Mouse (Mus musculus) lung, postnatal 10 days (tissue): Measurements from ENCODE around the gene Sema6d.
A peak's percentile ranks its signal among the peaks of the same experiment; 100 is the strongest.

Source experiments
- DNase-seq: peaks from one replicate; pipeline ENCODE4 v3.0.0; 2021

Sema6d gene

DNA sequence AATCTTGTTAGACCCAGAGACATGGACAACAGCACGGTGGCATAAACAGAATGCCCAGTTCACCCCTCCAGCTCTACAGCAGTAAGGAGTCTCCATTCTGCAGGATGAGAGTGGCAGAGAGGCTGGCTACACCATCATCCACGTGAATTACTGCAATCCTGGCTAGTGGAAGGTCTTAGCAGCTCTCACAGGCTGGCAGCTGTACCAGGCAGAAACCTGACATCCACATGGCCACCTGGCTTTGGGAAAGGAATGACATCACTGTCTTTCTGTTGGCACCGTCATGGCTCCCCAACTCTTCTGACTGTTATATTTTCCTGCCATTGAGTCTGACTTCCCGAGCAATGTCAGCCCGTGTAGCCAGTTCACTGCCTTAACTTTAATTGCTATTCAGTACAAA is 474.0 kb downstream of the Sema6d start:
- no peak for DNase-seq

DNA sequence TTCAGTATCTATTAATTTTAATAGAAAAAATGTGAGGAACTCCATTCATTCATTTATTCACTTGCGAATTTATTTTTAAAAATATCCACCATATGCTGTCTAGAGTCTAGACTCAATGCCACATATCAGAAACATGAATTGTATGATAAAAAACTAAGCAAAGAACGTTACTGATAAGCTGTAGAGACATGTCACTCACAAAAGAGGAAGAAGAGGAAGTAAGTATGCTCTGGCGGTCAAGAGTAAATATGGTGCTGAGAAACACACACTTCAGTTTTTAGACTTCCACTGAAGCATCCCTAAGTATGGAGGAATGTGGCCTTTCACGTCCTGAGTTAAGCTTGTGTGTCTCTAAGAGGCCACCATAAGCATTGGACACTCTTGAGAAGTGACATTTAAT is 484.0 kb downstream of the Sema6d start:
- no peak for DNase-seq

DNA sequence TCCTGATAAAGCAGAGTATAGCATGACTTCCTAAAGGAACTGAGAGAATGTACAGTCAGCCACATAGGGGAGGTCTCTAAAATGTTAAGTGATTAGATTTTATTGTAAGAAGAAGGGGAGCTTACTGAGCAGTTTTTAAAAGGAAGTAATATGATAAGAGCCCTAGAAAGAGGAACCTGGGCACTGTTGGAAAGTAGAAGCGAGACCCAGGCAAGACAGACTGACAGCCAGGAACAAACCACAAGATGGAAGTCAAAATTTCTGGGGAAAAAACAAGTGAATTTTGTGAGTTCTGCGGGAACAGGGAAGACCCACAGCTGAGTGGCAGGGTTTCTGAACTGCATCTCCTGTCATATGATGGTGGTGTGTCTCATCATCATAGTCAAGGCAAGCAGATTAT is 486.3 kb downstream of the Sema6d start:
- no peak for DNase-seq

DNA sequence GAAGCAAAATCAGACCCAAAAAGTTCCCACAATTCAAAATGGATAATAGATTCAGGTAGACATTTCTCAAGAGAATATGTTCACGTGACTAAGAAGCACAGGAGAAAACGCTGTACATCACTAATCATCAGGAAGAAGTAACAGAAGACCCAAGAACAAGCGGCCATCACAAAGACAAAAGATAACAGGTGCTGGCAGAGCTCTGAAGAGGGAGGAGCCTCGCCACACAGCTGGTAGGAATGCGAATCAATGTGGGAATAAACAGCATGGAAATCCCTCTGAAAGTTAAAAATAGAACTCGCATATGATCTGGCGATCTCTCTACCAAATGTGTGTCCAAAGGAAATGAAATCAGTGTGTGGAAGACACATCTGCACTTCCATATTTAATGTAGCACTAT is 493.8 kb downstream of the Sema6d start:
- DNase-seq = no peak

DNA sequence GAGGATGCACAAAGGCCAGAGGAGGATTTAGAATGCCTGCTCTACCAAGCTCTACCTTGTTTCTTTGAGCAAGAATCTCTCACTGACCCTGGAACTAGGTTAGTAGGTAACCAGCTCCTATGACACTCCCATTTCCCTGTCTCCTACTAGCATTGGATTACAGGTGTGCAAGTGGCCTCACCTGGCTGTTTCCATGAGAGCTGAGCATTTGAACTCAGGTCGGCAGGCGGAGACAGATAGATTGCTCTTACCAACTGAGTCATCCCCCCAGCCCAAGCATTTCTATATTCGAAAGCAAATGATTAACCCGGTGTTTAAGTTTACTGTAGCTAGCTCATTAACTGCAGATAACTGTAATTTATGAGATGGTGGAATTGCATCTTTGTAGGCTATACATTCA is 503.0 kb downstream of the Sema6d start:
- no peak for DNase-seq

DNA sequence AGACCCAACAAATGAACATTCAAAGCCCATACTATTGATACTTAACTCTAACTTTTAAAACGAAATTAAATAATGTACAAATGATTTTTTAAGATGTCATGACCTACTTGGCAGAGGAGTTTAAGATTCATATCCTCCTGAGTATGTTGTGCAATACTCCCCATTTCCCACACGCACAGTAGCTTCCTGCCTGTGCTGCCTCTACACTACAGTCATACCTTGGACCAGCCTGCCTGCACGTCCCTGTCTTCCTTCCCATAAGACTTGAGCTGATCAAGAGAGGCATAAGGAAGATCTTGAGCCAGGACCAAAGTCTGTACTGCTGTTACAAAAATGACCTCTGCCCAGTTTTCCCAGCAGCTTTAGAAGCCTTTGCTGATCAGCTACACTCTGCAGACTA is 509.2 kb downstream of the Sema6d start:
- DNase-seq = no peak

DNA sequence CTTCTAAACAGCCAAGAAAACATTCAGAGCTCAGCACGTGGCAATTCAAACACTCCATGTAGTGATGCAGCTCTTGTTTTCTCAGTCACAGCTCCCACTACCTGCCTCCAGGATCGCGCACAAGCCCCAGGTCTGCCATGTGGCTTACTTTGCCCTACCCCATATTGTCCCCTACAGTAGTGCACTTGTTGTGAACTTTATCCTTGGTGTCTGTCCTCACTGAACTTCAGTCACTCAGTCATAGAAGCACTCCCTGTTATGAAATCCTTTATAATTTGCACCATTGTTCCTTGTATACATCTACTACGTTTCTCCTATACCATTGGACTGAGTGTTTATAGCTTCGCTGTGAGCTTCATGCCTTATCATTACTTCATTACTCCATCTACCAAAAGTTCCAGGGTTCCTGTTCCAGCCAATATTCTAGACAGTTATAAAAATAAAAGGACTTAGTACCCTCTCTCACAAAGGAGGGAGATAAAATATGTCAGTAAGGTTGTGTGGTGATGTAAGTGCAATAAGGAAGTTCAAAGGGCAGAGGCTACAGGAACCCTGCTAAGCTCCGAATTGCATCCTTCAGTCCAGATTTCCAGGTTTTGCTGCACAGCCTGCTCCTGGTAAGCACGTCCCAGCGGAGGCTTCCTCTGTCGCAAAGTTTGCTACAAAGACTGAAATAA is 512.1 kb downstream of the Sema6d start:
- no peak for DNase-seq

DNA sequence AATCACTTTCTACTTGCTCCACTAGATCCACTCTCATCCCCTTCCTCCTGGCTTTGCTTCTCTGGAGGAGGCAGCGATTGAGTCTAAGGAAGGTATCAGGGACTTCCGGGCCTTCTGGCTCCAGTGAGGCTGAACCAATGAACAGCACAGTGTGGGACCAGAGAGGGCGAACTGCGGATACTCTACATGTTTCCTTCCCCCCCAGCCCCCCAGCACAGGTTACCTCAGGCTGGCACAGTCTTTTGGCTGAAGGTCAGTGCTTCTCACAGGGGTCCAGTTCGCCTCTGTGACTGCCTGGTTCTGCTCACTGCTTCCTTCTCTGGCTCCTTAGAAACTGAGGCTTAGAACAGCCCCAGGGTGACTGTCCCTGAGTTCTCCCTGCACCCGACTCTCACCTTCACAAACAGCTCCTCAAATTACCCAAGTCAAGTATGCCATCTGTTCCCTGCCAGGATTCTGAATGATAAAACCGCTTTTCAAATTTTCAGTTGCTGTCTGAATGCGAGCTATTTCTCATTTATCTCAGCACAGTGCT is 512.7 kb downstream of the Sema6d start:
- DNase-seq = no peak

DNA sequence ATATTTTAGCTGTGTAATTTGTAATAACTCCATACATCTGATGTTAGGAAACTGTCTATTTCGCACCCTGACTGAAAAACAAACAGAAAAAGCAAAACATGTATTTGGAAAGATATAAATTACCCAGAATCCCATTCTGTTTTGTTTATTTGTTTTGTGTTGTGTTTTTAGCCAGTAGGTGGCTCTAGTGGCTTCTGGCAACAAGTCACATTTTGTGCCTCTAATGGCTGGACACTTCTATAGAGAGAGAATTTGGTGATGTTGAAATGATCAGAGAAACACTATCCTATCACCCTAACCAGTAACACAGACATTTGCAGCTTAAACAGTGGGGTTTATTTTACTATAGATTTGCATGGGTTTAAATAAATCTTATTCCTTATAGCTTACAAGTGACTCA is 515.6 kb downstream of the Sema6d start:
- no peak for DNase-seq

DNA sequence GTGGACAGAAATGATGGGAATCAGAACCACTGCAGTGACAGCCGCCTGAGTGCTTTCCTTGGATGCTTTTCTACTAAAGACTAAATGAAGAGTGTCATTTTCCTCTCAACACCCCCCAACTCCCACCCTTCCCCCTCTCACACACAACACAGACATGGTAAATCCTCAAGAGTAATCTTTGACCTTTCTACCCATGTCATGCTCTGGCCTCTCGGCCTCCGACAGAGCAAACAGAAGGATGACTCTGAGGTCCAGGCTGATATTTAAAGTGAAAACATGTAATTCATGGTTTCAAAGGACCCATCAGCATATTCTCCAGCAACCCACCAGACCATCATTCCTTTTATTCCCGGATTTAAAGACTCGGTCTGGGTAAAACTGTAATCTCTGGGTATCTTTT is 518.2 kb downstream of the Sema6d start:
- DNase-seq = no peak

DNA sequence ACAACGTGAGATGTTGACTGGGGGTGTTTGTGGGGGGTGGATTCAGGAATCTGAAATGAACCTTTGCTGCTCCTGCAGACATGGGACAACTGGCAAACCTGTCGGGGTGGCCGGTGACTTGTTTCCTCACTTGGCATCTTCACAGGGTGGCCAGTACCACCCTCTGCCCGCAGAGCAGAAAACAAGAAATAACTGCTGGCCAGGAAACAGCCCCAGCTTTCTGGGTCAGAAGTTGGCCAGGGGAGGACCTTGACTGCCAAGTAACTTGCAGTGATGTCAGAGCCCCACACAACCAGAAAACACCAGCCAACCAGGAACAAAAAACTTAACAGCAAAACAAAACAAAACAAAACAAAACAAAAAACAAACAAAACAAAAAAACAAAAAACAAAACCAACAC is 518.8 kb downstream of the Sema6d start:
- DNase-seq = peak; percentile 49

DNA sequence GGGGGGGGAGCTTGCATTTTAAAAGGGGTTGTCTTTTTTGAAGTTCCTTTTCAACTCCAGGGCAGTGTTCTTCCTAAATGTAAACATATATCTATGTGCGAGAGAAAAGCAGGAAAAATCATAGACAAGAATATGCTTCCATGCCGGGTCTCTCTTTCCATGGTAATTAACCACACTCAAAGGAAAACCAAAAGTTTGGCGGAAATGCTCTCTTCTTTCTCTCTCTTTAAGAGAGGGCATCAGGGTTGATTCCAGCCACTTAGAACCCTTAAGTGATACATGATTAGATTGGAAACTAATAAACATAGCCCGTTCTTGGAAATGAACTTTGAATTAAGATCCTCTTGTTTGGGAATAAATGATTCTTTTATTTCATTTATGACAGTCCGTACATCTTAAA is 519.2 kb downstream of the Sema6d start:
- no peak for DNase-seq

DNA sequence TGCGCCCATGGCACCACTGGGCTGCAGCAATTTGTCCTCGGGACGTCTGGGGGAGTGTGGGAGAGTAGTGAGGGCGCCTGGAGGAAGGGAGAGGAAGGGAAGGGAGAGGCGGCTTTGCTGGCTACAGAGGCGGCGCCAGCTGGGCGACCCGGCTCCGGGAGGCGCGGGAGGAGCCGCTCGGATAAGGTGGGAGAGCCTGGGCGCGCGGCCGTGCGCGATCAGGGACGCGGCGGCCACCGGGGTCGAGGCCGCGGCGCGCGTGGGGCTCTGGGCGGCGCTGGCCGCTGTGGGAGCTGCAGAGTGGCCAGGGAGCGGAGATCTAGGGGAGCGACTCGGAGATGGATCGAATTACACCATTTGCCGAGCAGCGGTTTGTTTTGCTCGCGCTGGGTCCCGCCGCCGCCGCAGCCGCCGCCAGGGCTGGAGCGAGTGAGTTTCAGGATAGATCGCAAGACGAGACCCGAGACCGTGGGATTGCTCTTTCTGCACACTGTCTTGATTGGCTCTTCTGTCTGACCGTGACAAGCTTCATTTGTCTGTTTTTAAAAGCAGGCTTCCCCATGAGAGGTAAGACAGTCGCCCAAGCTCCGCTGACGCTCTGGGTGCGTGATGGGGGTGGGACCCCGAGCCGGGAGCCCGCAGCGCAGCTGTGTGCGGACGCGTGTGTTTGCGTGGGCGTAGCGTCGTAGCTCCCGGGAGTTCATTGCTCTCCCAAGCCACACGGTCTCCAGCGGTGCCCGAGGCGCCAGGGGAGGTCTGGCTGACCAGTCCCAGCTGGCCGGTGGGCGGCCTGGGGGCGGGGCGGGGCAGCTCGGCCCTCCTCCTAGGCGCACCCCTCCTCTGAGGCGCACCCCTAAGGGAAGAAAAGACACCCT is 520.2 kb downstream of the Sema6d start:
- peak; percentile 94 for DNase-seq

DNA sequence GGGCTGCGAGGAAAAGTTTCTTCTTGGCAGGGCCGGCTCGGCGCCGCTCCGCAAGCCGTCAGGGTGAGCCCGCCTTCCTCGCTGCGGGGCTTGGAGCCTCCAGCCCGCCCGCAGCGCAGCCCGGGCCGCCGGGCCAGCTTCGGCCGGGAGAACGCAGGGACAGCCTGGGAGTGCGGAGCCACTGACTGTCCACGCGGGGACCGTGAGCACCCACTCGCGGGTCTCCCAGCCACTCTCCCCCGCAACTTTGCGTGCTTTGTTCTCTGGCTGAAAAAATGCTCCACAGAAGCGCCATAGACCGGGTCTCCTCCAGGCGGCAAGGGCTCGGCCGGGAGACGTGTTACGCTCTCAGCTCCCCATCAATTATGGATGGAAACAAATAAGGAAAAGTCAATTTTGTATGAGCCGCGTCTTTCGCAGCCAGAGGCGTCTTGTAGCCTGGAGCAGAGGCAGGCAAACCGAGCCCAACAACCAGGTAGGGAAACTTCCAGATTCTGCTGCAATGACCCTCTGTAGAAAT is 520.9 kb downstream of the Sema6d start:
- DNase-seq = no peak

DNA sequence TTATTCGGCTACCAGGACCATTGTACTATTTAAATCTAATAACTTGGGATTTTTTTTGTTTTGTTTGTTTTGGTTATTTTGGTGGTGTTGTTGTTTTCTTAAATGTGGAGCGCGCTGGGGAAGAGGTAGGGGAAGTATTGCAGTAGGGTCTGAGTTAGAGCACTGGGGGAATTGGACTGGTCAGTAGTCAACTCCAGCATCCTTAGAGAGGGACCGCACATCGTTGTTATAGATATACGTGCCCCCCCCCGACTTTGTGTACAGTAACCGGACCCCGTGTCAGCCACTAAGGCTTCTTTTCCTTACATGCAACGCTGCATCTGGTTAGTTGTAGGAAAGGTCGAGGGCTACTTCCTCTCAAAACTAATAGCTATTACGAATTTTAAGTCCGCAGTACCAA is 521.5 kb downstream of the Sema6d start:
- no peak for DNase-seq

DNA sequence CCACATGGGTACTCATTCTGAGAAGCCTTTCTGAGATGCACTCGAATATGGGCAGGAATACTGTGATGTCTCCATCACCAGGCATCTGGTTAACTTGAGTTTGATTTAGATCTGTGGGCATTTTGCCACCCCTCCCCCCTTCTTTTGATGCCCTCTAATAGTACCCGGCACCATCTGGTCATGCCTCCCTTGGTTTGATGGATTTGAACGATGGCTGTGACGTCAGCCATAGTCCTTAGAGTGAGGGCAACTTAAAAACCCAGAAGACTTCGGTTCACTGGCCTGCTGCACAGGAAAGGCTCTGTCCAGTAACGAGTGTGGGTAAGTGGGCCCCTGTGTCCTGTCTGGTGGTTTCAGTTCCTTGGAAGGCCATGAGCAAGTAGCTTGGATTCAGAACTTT is 522.5 kb downstream of the Sema6d start:
- peak; percentile 40 for DNase-seq

DNA sequence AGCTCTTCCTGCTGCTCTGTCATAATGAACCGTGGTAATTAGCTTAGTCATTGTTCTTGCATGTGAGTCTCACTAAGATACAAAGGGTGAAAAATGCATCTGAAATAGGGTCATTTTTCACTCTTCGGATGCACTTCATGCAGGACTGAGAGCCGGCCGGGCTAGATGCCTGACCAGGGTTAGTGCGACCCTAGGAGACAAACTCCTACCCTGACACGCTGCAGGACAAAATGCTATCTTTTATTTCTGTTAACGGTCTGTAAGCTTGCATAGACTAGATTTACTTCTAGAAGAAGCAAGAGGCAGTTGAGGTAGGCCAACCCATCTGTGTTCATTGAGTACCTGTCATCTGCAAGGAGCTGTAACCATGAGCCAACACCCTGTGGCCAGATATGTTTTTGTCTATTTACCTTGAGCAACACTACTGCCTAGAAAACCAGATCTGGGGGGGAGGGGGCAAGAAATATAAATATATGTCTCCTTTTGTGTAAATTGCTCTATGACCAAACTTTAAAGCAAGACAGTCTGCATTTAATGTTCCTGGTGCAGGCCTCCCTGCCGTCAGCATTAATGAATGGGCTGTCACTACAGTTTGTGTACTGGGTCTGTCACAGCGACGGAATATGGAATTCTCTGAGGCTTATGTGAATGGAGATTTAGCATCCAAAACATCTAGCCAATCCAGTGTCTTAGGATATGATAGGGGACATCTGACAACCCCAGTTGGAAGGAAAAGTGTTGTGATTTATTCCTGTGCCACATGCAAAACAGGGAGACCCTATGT is 523.1 kb downstream of the Sema6d start:
- DNase-seq = no peak

DNA sequence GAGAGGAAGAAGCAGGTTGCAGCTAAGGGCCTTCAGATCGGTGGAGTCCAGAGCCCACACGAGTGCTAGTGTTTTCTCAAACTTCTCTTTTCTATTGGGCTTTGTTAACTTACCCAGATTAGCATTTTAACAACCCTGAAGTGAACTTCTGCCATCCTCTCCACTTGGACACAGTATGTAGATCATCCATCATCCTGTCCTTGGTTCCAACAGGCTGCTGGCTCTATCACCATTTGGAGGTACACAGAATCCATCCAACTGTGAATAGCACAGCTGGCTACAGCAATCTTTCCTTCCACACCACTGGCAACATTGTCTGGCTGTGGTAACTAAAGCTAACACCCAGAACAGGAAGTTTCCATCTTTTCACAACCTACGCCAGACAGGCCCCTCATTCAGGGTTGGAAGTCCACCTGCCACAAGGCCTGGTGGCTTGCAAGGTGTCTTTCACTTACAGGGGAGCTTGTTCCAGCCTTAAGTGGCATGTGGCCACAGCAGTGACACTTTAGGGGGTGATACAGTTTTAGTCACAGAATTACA is 524.0 kb downstream of the Sema6d start:
- no peak for DNase-seq

DNA sequence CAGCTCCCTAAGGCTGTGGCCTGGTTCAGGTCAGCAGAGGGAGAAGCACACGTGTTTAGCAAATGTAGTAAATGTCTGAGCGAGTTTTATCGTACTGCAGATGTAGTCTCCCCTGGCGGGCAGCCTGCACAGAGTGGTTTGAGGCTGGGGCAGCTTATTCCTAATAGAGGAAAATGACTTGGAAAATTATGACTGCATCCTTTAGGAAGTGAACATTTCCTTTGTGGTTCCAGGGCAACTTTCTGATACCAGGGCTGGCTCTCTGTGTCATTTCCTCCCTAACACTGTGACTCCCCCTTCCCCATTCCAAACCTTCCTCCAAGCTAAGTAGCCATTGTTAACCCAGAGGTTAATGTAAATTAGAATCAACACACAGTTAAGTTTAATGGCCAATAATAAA is 527.0 kb downstream of the Sema6d start:
- no peak for DNase-seq

DNA sequence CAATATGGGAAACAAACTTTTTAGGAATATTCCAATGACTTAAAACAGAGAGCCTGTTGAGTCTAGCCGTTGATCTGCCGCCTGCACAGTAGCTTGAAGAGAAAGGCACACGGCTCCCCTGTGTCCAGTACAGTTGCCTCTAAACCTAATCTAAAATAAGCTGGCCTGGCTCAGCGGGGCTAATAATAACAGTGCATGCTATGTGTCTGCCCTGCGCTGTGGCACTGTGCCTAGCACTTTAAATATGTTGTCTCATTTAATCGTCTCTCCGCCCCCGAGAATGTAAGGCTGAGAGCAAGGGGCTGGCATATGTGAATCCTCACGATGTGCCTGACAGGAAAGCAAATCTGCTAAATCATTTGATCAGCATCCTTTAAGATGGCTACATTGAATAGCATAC is 527.7 kb downstream of the Sema6d start:
- DNase-seq = no peak

DNA sequence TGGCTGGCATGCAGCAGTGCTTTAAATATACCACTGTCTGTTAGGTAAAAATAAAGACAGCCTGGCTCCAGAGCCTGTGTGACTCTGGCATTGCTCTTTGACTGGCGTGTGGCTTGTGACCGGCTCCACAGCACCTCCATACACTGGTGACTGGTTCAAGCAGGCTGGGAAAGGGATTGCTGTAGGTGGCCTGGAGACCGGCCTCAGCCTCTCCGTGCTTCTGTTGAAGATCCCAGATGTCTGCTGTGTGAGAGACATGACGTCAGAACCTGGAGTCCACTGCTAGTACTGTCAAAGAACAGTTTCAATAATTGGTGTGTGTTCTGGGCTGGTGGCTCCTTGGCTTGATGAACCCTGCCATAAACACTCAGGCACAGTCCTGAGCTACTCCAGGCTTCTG is 528.3 kb downstream of the Sema6d start:
- DNase-seq = no peak

DNA sequence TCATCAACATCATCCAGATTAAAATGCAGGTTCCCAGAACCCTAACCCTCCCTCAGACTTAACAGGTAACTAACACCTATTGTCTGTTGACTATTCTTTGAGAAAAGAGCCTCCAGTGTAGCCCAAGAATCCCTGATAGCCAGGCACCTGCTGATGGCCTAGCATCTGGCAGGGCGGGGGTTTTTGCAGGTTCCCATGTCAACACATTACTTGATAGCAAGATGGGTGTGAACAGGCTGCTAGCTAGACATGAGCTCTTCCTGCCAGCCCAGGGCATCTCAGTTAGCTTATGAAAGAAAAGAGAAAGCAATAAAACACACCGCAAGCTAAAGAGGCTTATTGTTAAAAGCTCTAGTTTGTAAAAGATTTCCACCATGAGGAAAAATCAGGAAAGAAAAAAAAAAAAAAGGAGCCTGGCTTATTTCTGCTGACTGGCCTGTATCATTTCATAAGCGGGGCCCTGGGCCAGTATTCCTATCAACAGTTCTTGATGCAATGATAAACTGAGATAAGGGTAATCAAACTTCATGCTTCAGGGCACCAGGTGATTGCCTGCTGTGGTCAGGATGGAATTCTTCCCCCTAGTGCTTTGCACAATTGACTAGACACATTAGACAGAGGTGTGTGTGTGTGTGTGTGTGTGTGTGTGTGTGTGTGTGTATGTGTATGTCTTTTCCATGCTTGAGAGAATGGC is 528.9 kb downstream of the Sema6d start:
- no peak for DNase-seq
